Mouse (Mus musculus) kidney, adult 2 months (tissue): ENCODE results near the gene Gpnmb.

Source experiments
- CTCF ChIP-seq: fragments of 200-500 bp; conservative IDR thresholded peaks from 2 replicates; pipeline ENCODE4 v1.5.1; 2011; ENCODE audit warnings: low read depth, mild to moderate bottlenecking, control low read depth, low read length, moderate library complexity, mixed read lengths; ENCODE audit not compliant: insufficient read depth, insufficient read length
- POLR2A ChIP-seq: fragments of 200-500 bp; IDR thresholded peaks from one replicate; pipeline ENCODE4 v1.6.1; 2011; ENCODE audit warnings: low read depth, low read length, control low read depth

GRCm38 (mm10) chr6:49094968-49095367, 58.6 kb downstream of the Gpnmb start:
- no peak for TF ChIP-seq CTCF
- no peak for TF ChIP-seq POLR2A
